Mouse (Mus musculus) stomach, postnatal 0 days (tissue): ENCODE results near the gene Mall.

Experiments
- CTCF ChIP-seq: IDR thresholded peaks from 2 replicates; pipeline ENCODE4 v1.5.1; 2016; ENCODE audit warnings: antibody characterized with exemption, low read depth, mild to moderate bottlenecking, moderate library complexity
- EP300 ChIP-seq: optimal IDR thresholded peaks from 2 replicates; pipeline ENCODE3; 2016; ENCODE audit warnings: antibody characterized with exemption

DNA sequence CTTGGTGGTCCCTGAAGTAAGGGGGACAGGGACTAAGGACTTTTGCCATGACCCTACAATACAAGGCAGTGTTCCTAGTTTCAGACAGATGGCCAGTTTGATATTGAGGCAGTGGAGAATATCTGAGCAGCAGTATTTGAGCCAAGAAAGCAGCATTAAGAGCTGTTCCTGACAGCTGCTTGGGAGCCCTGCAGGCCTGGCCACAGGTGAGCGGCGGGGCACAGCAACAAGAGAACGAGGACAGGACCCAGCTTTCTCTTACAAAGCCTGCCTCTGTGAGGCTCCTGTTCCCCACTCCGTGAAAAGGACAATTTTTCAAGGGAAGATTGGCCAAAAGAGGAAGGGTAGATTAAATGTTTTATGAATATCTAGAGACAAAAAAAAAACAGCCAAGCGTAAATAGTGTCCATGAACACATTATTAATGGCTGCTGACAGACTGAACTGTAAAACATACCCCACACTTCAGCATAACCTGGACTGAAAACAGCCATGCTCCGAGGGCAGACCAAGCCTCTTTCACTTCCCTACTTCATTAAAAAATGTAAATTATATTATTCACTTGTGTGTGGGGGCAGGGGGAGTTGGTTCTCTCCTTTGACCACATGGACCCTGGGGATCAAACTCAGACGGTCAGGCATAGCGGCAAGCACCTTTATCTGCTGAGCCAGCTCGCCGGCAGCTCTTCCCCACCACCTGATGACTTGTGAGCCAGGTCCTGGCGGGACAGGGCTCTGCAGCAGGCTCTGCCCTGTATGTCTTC is 22.3 kb upstream of the Mall start:
- TF ChIP-seq CTCF (no peak), EP300 (no peak)
